Mouse (Mus musculus): ENCODE measurements around the gene Nt5c3b. TPM values are rescaled to one million over a fixed set of nuclear protein-coding genes. Genes with fewer than 3 reads are reported as not detected.

Gene Nt5c3b
- total and polyA plus RNA-seq, 2 experiments from 2014 or later = 58.5 to 111 TPM

GRCm38 (mm10) chr11:100395861-100396631 lies 45.6 kb downstream of the Nt5c3b start:
- no peaks in the 10 kb centered on the region for H3K9me3 ChIP-seq (ENCODE audit: low read length)
- peak overlapping the region; percentile 80; the same call in 1 of the 2 replicates for H3K9ac ChIP-seq (replicated peaks; ENCODE audit: low read length, poor library complexity, severe bottlenecking)
- WGBS = 28% methylated on average over 17 of the region's 17 CpGs
- peak overlapping the region; percentile 86 for H3K4me3 ChIP-seq (ENCODE audit: low read depth, low read length)
- peaks cover 17% of the 10 kb centered on the region for H3K4me1 ChIP-seq (ENCODE audit: insufficient read depth, low read length)
- H3K27ac ChIP-seq (ENCODE audit: low read depth, low read length) = no peak overlapping the region; the same call in 1 of the 2 replicates
- no peak for DNase-seq (ENCODE audit: low spot score)
- H3K4me2 ChIP-seq (ENCODE audit: low read depth, low read length, poor library complexity, severe bottlenecking) = peak overlapping the region; percentile 79
- 0 out of 2 replicates have a peak, but pooled peaks have one; percentile 27 for TF ChIP-seq CTCF (IDR thresholded peaks at IDR 0.05)
- no peaks in the 10 kb centered on the region for H3K36me3 ChIP-seq (ENCODE audit: insufficient read depth, low read length)
- ATAC-seq (ENCODE audit: low FRiP score) = no peak
- no peaks in the 10 kb centered on the region for H3K27me3 ChIP-seq (ENCODE audit: insufficient read depth, low read length)

- H3K4me3 ChIP-seq (ENCODE audit: low read depth, low read length) = peak overlapping the region; percentile 86
- no peak for DNase-seq (ENCODE audit: low spot score)
- no peak for ATAC-seq (ENCODE audit: low FRiP score)
- no peaks in the 10 kb centered on the region for H3K9me3 ChIP-seq (ENCODE audit: low read length)
- no peak overlapping the region for H3K9ac ChIP-seq (replicated peaks; ENCODE audit: low read length, poor library complexity, severe bottlenecking)
- WGBS = 43% methylated on average over 11 of the region's 11 CpGs
- TF ChIP-seq CTCF (IDR thresholded peaks at IDR 0.05) = no peak
- H3K36me3 ChIP-seq (ENCODE audit: insufficient read depth, low read length) = no peaks in the 10 kb centered on the region
- H3K4me2 ChIP-seq (ENCODE audit: low read depth, low read length, poor library complexity, severe bottlenecking) = peak overlapping the region; percentile 79
- no peak overlapping the region for H3K27ac ChIP-seq (ENCODE audit: low read depth, low read length)
- H3K27me3 ChIP-seq (ENCODE audit: insufficient read depth, low read length) = no peaks in the 10 kb centered on the region
- peaks cover 17% of the 10 kb centered on the region for H3K4me1 ChIP-seq (ENCODE audit: insufficient read depth, low read length)
Measured at GRCm38 (mm10) chr11:100395200-100395599, 46.4 kb downstream of the Nt5c3b start.

GRCm38 (mm10) chr11:100394353-100395074 lies 47.1 kb downstream of the Nt5c3b start:
- Histone ChIP-seq H3K27ac (ENCODE audit: low read depth, low read length) (no peak overlapping the region), H3K9me3 (ENCODE audit: low read length) (no peaks in the 10 kb centered on the region), H3K4me2 (ENCODE audit: low read depth, low read length, poor library complexity, severe bottlenecking) (no peak overlapping the region), H3K36me3 (ENCODE audit: insufficient read depth, low read length) (no peaks in the 10 kb centered on the region), H3K4me1 (ENCODE audit: insufficient read depth, low read length) (peaks cover 17% of the 10 kb centered on the region), H3K9ac (replicated peaks; ENCODE audit: low read length, poor library complexity, severe bottlenecking) (no peak overlapping the region), H3K4me3 (ENCODE audit: low read depth, low read length) (no peak overlapping the region), H3K27me3 (ENCODE audit: insufficient read depth, low read length) (no peaks in the 10 kb centered on the region)
- 69% methylated on average over 5 of the region's 5 CpGs for WGBS
- TF ChIP-seq CTCF (IDR thresholded peaks at IDR 0.05) = no peak
- no peak for DNase-seq (ENCODE audit: low spot score)
- no peak for ATAC-seq (ENCODE audit: low FRiP score)

GRCm38 (mm10) chr11:100393733-100394132 lies 47.9 kb downstream of the Nt5c3b start:
- no peak for DNase-seq (ENCODE audit: low spot score)
- no peak for TF ChIP-seq CTCF (IDR thresholded peaks at IDR 0.05)
- Histone ChIP-seq H3K27me3 (ENCODE audit: insufficient read depth, low read length) (no peaks in the 10 kb centered on the region), H3K4me3 (ENCODE audit: low read depth, low read length) (no peak overlapping the region), H3K9ac (replicated peaks; ENCODE audit: low read length, poor library complexity, severe bottlenecking) (no peak overlapping the region), H3K27ac (ENCODE audit: low read depth, low read length) (no peak overlapping the region), H3K4me2 (ENCODE audit: low read depth, low read length, poor library complexity, severe bottlenecking) (no peak overlapping the region), H3K36me3 (ENCODE audit: insufficient read depth, low read length) (no peaks in the 10 kb centered on the region), H3K4me1 (ENCODE audit: insufficient read depth, low read length) (peaks cover 17% of the 10 kb centered on the region), H3K9me3 (ENCODE audit: low read length) (no peaks in the 10 kb centered on the region)
- WGBS = 84% methylated on average over 7 of the region's 7 CpGs
- ATAC-seq (ENCODE audit: low FRiP score) = no peak

- peaks cover 17% of the 10 kb centered on the region for H3K4me1 ChIP-seq (ENCODE audit: insufficient read depth, low read length)
- H3K9me3 ChIP-seq (ENCODE audit: low read length) = no peaks in the 10 kb centered on the region
- DNase-seq (ENCODE audit: low spot score) (no peak), ATAC-seq (ENCODE audit: low FRiP score) (no peak)
- no peaks in the 10 kb centered on the region for H3K36me3 ChIP-seq (ENCODE audit: insufficient read depth, low read length)
- no peak overlapping the region for H3K9ac ChIP-seq (replicated peaks; ENCODE audit: low read length, poor library complexity, severe bottlenecking)
- no peak for TF ChIP-seq CTCF (IDR thresholded peaks at IDR 0.05)
- H3K27ac ChIP-seq (ENCODE audit: low read depth, low read length) = no peak overlapping the region
- H3K4me3 ChIP-seq (ENCODE audit: low read depth, low read length) = no peak overlapping the region
- WGBS = 85% methylated on average over 5 of the region's 5 CpGs
- H3K4me2 ChIP-seq (ENCODE audit: low read depth, low read length, poor library complexity, severe bottlenecking) = no peak overlapping the region
- H3K27me3 ChIP-seq (ENCODE audit: insufficient read depth, low read length) = no peaks in the 10 kb centered on the region
Measured at GRCm38 (mm10) chr11:100392958-100393357, 48.6 kb downstream of the Nt5c3b start.

GRCm38 (mm10) chr11:100391884-100392345 lies 49.7 kb downstream of the Nt5c3b start:
- H3K4me1 ChIP-seq (ENCODE audit: insufficient read depth, low read length) = peaks cover 17% of the 10 kb centered on the region
- H3K9ac ChIP-seq (replicated peaks; ENCODE audit: low read length, poor library complexity, severe bottlenecking) = no peak overlapping the region
- no peaks in the 10 kb centered on the region for H3K27me3 ChIP-seq (ENCODE audit: insufficient read depth, low read length)
- no peak for TF ChIP-seq CTCF (IDR thresholded peaks at IDR 0.05)
- ATAC-seq (ENCODE audit: low FRiP score) (no peak), DNase-seq (ENCODE audit: low spot score) (no peak)
- no peaks in the 10 kb centered on the region for H3K9me3 ChIP-seq (ENCODE audit: low read length)
- H3K4me3 ChIP-seq (ENCODE audit: low read depth, low read length) = no peak overlapping the region
- 66% methylated on average over 7 of the region's 7 CpGs for WGBS
- no peaks in the 10 kb centered on the region for H3K36me3 ChIP-seq (ENCODE audit: insufficient read depth, low read length)
- H3K4me2 ChIP-seq (ENCODE audit: low read depth, low read length, poor library complexity, severe bottlenecking) = no peak overlapping the region
- no peak overlapping the region for H3K27ac ChIP-seq (ENCODE audit: low read depth, low read length)

Data from midbrain, postnatal 0 days (tissue).